Mouse (Mus musculus): ENCODE data around the gene Fbxw15. TPM values are rescaled to one million over a fixed set of nuclear protein-coding genes. Genes with fewer than 3 reads are reported as not detected.

Gene Fbxw15
- under 1 TPM in 1 of 2 experiments, not detected in 1; 0.38 TPM for polyA plus RNA-seq (2017; shearing (Covaris generic))

GRCm38 (mm10) chr9:109568162-109568561 lies at the start of gene Fbxw15:
Gene Fbxw15 (minus strand): TSS chr9:109568262.

Other genes starting within 250 kb of the Fbxw15 start
- under 1 TPM; 0.12 to 0.77 TPM for gene Fbxw28, start 228.6 kb downstream of the Fbxw15 start, polyA plus RNA-seq (2017; shearing (Covaris generic))
- gene Fbxw22, start 164.0 kb downstream of the Fbxw15 start, polyA plus RNA-seq (2017; shearing (Covaris generic)): under 1 TPM in 1 of 2 experiments, not detected in 1; 0.54 TPM
- gene Fbxw16, start 119.1 kb downstream of the Fbxw15 start, polyA plus RNA-seq (2017; shearing (Covaris generic)): not detected
- under 1 TPM in 1 of 2 experiments, not detected in 1; 0.51 TPM for gene Fbxw19, start 72.4 kb downstream of the Fbxw15 start, polyA plus RNA-seq (2017; shearing (Covaris generic))
- under 1 TPM in 1 of 2 experiments, not detected in 1; 0.32 TPM for gene Fbxw24, start 57.8 kb upstream of the Fbxw15 start, polyA plus RNA-seq (2017; shearing (Covaris generic))
- not detected for gene Fbxw25, start 96.4 kb upstream of the Fbxw15 start, polyA plus RNA-seq (2017; shearing (Covaris generic))
- under 1 TPM in 1 of 2 experiments, not detected in 1; 0.61 TPM for gene Fbxw18, start 134.4 kb upstream of the Fbxw15 start, polyA plus RNA-seq (2017; shearing (Covaris generic))
- under 1 TPM in 1 of 2 experiments, not detected in 1; 0.56 TPM for gene Fbxw26, start 177.8 kb upstream of the Fbxw15 start, polyA plus RNA-seq (2017; shearing (Covaris generic))
- gene Fbxw27, start 222.4 kb upstream of the Fbxw15 start, polyA plus RNA-seq (2017; shearing (Covaris generic)): not detected
- gene Spink8, start 244.0 kb upstream of the Fbxw15 start, polyA plus RNA-seq (2017; shearing (Covaris generic)): 1 to 10 TPM in 1 of 2 experiments, not detected in 1; 1.0 TPM